Mouse (Mus musculus) midbrain, embryonic 11.5 days (tissue): ENCODE measurements around the gene 4930402H24Rik. TPM values are rescaled to one million over a fixed set of nuclear protein-coding genes. Genes with fewer than 3 reads are reported as not detected.

ENCODE experiments used
- ATAC-seq: fragments of 200-750 bp; cut with Nextera tagmentation; 2 replicates; pipeline ENCODE4 v1.8.0; 2017; ENCODE audit warnings: moderate TSS enrichment, moderate library complexity; ENCODE audit not compliant: low FRiP score
- DNase-seq: peaks from one replicate; pipeline ENCODE4 v3.0.0; 2015; ENCODE audit warnings: low spot score; ENCODE audit errors: missing footprints
- H3K27ac ChIP-seq: fragments of 300-500 bp; sonication (generic); 2 replicates; pipeline ENCODE4 v1.5.1; 2014; ENCODE audit warnings: low read depth, low read length
- H3K27me3 ChIP-seq: fragments of 300-500 bp; sonication (generic); 2 replicates; pipeline ENCODE4 v1.6.1; 2014; ENCODE audit warnings: mild to moderate bottlenecking, low read length, moderate library complexity, mixed read lengths; ENCODE audit not compliant: control insufficient read depth, insufficient read depth
- H3K36me3 ChIP-seq: fragments of 300-500 bp; sonication (generic); 2 replicates; pipeline ENCODE4 v1.6.1; 2014; ENCODE audit warnings: mild to moderate bottlenecking, low read length, moderate library complexity, mixed read lengths; ENCODE audit not compliant: control insufficient read depth, insufficient read depth
- H3K4me1 ChIP-seq: fragments of 300-500 bp; sonication (generic); 2 replicates; pipeline ENCODE4 v1.6.1; 2014; ENCODE audit warnings: low read length; ENCODE audit not compliant: control insufficient read depth, insufficient read depth
- H3K4me2 ChIP-seq: fragments of 300-500 bp; sonication (generic); 2 replicates; pipeline ENCODE4 v1.6.1; 2014; ENCODE audit warnings: mild to moderate bottlenecking, moderate library complexity
- H3K4me3 ChIP-seq: fragments of 300-500 bp; sonication (generic); 2 replicates; pipeline ENCODE4 v1.5.1; 2014; ENCODE audit warnings: low read depth, low read length
- H3K9ac ChIP-seq: fragments of 300-500 bp; sonication (generic); 2 replicates; pipeline ENCODE4 v1.6.1; 2014; ENCODE audit warnings: low read length
- H3K9me3 ChIP-seq: fragments of 300-500 bp; sonication (generic); 2 replicates; pipeline ENCODE4 v1.6.1; 2016; ENCODE audit warnings: low read length; ENCODE audit not compliant: control insufficient read depth
- WGBS: fragments of 180-500 bp; shearing (Covaris S2); extraction: QIAGEN DNeasy Blood & Tissue Kit; methylation state at CpG from one replicate; pipeline ENCODE4 v1.1.7; 2014; 5-methylcytosine and 5-hydroxymethylcytosine counted together
- polyA plus RNA-seq: library from polyadenylated mRNA; unstranded; fragments of >200 nt; fragmentation: Nextera tagmentation; extraction: Ambion mirVana; gene quantifications from 2 replicates; pipeline ENCODE4 v1.2.1, GENCODE M21; 2014

4930402H24Rik gene
- polyA plus RNA-seq, 1 experiment from 2014 or later, result 49.6 TPM

DNA sequence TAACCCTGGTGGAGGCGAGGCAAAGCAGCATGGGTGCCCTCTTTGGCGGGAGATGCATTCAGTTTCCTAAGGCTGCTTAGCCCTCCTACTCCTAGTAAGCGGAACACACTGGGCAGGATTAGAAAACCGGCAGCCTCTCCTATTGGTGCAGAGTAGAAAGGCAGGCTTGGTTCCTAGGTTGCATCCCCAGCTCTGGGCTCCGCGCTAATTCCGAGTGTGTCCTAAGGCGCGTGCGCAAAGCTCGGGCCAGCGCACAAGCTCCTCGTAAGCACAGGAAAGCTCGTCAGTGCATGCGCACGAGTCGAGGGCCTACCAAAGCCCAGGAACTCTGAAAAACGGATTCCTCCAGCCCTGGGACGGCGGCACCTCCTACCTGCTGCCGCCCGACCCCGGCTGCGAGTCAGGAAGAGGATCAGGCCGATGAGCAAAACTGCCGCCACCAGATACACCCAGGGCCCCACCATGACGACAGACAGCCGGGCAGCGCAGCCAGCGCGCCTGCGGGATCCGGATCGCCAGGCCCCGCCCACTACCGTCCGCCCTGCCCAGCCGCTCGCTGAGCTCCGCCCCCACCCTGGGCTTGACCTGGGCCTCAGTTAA is 242.0 kb downstream of the 4930402H24Rik start, which contains the start of gene Ddrgk1:
Gene Ddrgk1, minus strand, starts transcription at position 558 of the 600 bp plus-strand sequence.
- peaks cover 2% of the 10 kb centered on the region; the same call in 1 of the 2 replicates for H3K36me3 ChIP-seq
- H3K9ac ChIP-seq, result peak within 1 kb of the TSS; percentile 86
- peak; percentile 99 for DNase-seq
- H3K4me3 ChIP-seq, result peak within 1 kb of the TSS; percentile 60
- H3K4me2 ChIP-seq, result peak within 1 kb of the TSS; percentile 48
- no peaks in the 10 kb centered on the region for H3K27me3 ChIP-seq
- peak; percentile 96 for ATAC-seq
- H3K4me1 ChIP-seq, result peaks cover 17% of the 10 kb centered on the region
- WGBS, result under 1% methylated on average over 40 of the region's 40 CpGs
- H3K9me3 ChIP-seq, result no peaks in the 10 kb centered on the region
- H3K27ac ChIP-seq, result peak within 1 kb of the TSS; percentile 96

DNA sequence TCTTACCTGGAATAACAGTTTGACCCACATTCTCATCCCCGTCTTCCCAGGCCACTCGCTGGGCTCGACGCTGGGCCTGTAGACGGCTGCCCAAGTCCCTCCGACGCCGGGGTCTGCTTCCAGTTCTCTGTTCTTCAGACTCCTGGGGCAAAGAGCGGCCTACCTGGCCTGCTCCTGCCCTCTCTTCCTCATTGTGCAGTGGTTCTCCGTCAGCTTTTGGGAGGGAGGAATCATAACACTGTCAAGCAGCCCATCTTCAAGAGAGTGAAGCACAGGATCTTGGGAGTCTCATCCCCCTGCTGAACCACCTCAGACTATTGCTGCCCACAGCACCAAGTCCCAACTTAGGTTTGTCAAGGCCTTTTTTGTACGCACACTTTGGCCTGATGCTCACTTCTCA is 242.9 kb downstream of the 4930402H24Rik start:
- Histone ChIP-seq H3K27ac (no peak overlapping the region), H3K27me3 (no peaks in the 10 kb centered on the region), H3K9ac (peak overlapping the region; percentile 86), H3K4me3 (no peak overlapping the region), H3K36me3 (peaks cover 4% of the 10 kb centered on the region; the same call in 1 of the 2 replicates), H3K4me2 (peak overlapping the region; percentile 48), H3K4me1 (peaks cover 15% of the 10 kb centered on the region), H3K9me3 (no peaks in the 10 kb centered on the region)
- no peak for ATAC-seq
- peak; percentile 31 for DNase-seq
- 89% methylated on average over 11 of the region's 11 CpGs for WGBS

DNA sequence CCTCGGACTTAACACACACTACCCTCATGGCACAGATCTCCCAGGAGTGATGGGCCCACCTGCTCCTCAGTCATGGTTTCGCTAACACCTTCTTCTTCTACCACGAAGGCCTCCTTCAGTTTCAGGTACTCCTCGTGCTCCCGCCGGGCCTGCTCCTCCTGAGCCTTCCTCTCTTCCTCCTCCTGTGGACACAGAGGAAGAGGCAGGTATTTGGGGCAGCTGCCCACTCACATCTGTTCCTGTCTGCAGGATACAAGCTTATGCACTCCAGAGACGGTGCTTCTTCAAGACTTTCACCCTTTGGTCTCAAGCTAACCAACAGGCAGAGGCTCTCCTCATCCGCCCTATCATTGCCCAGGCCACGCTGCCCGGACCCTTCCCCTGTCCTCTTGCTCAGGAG is 247.7 kb downstream of the 4930402H24Rik start:
- DNase-seq (no peak), ATAC-seq (no peak)
- no peak overlapping the region for H3K4me3 ChIP-seq
- H3K36me3 ChIP-seq, result peaks cover 12% of the 10 kb centered on the region; the same call in 1 of the 2 replicates
- H3K4me2 ChIP-seq, result no peak overlapping the region
- no peaks in the 10 kb centered on the region for H3K27me3 ChIP-seq
- no peak overlapping the region for H3K27ac ChIP-seq
- no peaks in the 10 kb centered on the region for H3K9me3 ChIP-seq
- H3K4me1 ChIP-seq, result peaks cover 6% of the 10 kb centered on the region
- H3K9ac ChIP-seq, result no peak overlapping the region
- 95% methylated on average over 10 of the region's 10 CpGs for WGBS

DNA sequence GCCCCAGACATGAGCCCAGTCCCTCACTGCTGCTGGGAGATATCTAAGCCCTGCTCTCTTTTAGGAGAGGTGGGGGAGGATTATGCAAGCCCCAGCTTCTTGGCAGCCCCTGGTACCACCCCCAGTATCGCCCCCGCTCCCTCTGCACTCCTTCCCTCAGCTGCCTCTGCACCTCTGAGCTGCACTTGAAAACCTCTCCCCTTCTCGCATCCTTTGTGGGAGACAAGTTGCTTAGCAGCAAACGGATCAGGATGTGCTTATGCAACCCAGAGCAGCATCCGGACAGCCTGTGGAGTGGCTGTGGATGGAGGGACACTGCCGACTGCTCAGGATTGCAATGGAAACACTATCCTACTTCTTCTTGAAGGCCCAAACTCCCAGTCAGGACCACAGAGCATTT is 248.7 kb downstream of the 4930402H24Rik start:
- WGBS, result 81% methylated on average over 6 of the region's 6 CpGs
- H3K27me3 ChIP-seq, result no peaks in the 10 kb centered on the region
- H3K4me1 ChIP-seq, result 0 out of 2 replicates have a peak, but pooled peaks cover under 1% of the 10 kb centered on the region
- H3K9ac ChIP-seq, result no peak overlapping the region
- no peaks in the 10 kb centered on the region for H3K9me3 ChIP-seq
- peaks cover 12% of the 10 kb centered on the region; the same call in 1 of the 2 replicates for H3K36me3 ChIP-seq
- H3K4me3 ChIP-seq, result no peak overlapping the region
- no peak overlapping the region for H3K27ac ChIP-seq
- ATAC-seq (no peak), DNase-seq (peak; percentile 28)
- H3K4me2 ChIP-seq, result no peak overlapping the region

DNA sequence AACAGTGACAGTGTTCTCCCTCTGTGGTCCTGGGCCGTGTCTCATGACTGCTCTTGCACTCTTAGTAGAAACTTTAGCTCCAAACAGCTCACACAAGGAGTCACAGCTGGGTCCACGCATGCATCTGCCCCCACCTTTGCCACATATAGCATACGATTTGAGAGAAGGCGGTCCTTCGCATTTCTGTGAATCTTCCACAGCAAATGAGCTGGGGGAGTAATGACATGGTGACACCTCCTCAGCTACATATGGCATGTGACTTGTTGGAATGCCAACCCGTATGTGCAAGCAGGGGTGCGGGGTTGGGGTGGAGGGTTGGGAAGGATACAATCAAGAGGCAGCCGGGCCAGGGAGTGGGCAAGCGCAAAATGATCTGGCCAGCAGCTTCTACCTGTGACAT is 249.7 kb downstream of the 4930402H24Rik start:
- Histone ChIP-seq H3K9ac (no peak overlapping the region), H3K4me1 (no peaks in the 10 kb centered on the region), H3K36me3 (peaks cover 10% of the 10 kb centered on the region; the same call in 1 of the 2 replicates), H3K9me3 (no peaks in the 10 kb centered on the region), H3K4me2 (no peak overlapping the region), H3K4me3 (no peak overlapping the region), H3K27me3 (no peaks in the 10 kb centered on the region), H3K27ac (no peak overlapping the region)
- ATAC-seq (no peak), DNase-seq (no peak)
- 93% methylated on average over 9 of the region's 9 CpGs for WGBS

Other genes starting within 250 kb of the 4930402H24Rik start
- gene Ddrgk1, start 241.7 kb downstream of the 4930402H24Rik start, polyA plus RNA-seq, result 37.6 and 46.7 TPM in 2 replicates
- 144 and 156 TPM in 2 replicates for gene Itpa, start 238.8 kb downstream of the 4930402H24Rik start, polyA plus RNA-seq
- gene Slc4a11, start 208.9 kb downstream of the 4930402H24Rik start, polyA plus RNA-seq, result 0.40 and 0.42 TPM in 2 replicates
- 9.2 and 9.9 TPM in 2 replicates for gene Atrn, start 89 bp upstream of the 4930402H24Rik start, polyA plus RNA-seq
- 2.1 and 3.0 TPM in 2 replicates for gene Gfra4, start 136.7 kb upstream of the 4930402H24Rik start, polyA plus RNA-seq
- gene Adam33, start 157.4 kb upstream of the 4930402H24Rik start, polyA plus RNA-seq, result 0.64 and 0.68 TPM in 2 replicates
- 0.10 TPM in 2 replicates for gene Siglec1, start 180.4 kb upstream of the 4930402H24Rik start, polyA plus RNA-seq
- 2.9 and 3.3 TPM in 2 replicates for gene Hspa12b, start 220.9 kb upstream of the 4930402H24Rik start, polyA plus RNA-seq
- gene Gm11037, start 227.1 kb upstream of the 4930402H24Rik start, polyA plus RNA-seq, result not detected in 2 replicates